Mouse (Mus musculus) E14TG2a.4 (cell line): ENCODE measurements around the gene Mcrip2.

Source experiments
- CTCF ChIP-seq: conservative IDR thresholded peaks from 2 replicates; pipeline ENCODE4 v1.5.1; 2014; ENCODE audit warnings: low read length
- NANOG ChIP-seq: IDR thresholded peaks from 2 replicates; pipeline ENCODE4 v1.6.1; 2014; ENCODE audit warnings: borderline replicate concordance, low read length, mixed read lengths

DNA sequence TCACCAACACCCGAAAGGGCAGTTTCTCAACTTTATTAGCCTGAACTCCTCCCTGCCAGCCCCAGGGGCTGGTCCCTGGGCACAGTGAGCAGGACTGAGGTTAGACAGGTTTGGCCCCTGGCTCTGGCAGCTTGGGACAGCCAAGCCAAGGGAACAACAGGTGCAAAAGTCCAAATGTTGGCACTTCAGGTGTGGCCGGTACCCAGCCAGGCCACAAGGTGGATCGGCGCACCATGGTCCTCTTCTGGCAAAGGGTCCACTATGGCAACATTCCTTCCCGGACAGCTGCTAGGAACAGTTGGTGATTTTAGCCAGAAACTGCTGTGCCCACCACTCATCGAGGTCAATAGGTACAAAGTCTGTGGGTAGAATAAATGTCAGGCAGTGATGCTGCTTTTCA lies 4.9 kb downstream of the Mcrip2 start:
- TF ChIP-seq CTCF, result no peak
- TF ChIP-seq NANOG, result no peak
